Mouse (Mus musculus) inflammation-experienced regulatory T-cells (primary cell): Measurements from ENCODE around the gene Abcd2. TPM values are rescaled to one million over a fixed set of nuclear protein-coding genes. Genes with fewer than 3 reads are reported as not detected.

Experiments
- polyA plus RNA-seq, 2 experiments: library from polyadenylated mRNA; unstranded; fragments of 100-300 nt; shearing (Covaris generic); gene quantifications; one replicate each; pipeline ENCODE4 v1.2.1; 2017

Abcd2 gene
- polyA plus RNA-seq = under 1 TPM; 0.11 to 0.95 TPM

GRCm38 (mm10) chr15:91191412-91192222 lies at the start of gene Abcd2:
Gene Abcd2 (minus strand): TSS chr15:91191799.

GRCm38 (mm10) chr15:91199256-91199905 lies 7.8 kb upstream of the Abcd2 start, which contains the start of gene CN725425:
Gene CN725425 (plus strand): TSS chr15:91199494.

Other genes with a start within 250 kb of the Abcd2 start
- under 1 TPM; 0.23 TPM for gene Kif21a, start 141.9 kb downstream of the Abcd2 start, polyA plus RNA-seq
- gene CN725425, start 7.7 kb upstream of the Abcd2 start, polyA plus RNA-seq = under 1 TPM in 1 of 2 experiments, not detected in 1; 0.43 TPM